21 mouse cellular contexts compared by ENCODE assay signal in genomic region chr6:12572202-12572601, GRCm38 (mm10).
"Had no signal": no experiment of that assay in that cellular context is flagged by ENCODE, and none has a peak within 500 bp of the region (broad histone marks: within the 10 kb centered on the region; RNA-seq: fewer than 3 reads in every experiment).

No protein-coding gene starts in this region.

- ATAC-seq: midbrain, embryonic 16.5 days had no signal

- H3K27ac ChIP-seq: midbrain, embryonic 10.5 days; midbrain, embryonic 12.5 days; neural tube, embryonic 13.5 days; neural tube, embryonic 15.5 days; stomach, embryonic 15.5 days; stomach, postnatal 0 days had no signal

- H3K4me3 ChIP-seq: midbrain, embryonic 10.5 days; midbrain, embryonic 12.5 days; myocyte; neural tube, embryonic 13.5 days; neural tube, embryonic 15.5 days; stomach, embryonic 15.5 days had no signal

- H3K4me2 ChIP-seq: lung, embryonic 14.5 days; midbrain, embryonic 12.5 days; neural tube, embryonic 13.5 days; neural tube, embryonic 15.5 days; stomach, embryonic 15.5 days had no signal

- H3K27me3 ChIP-seq: midbrain, embryonic 12.5 days; neural tube, embryonic 13.5 days; neural tube, embryonic 15.5 days; stomach, embryonic 15.5 days had no signal

- H3K36me3 ChIP-seq: midbrain, embryonic 10.5 days; midbrain, embryonic 12.5 days; neural tube, embryonic 13.5 days; neural tube, embryonic 15.5 days; stomach, embryonic 15.5 days had no signal

- DNase-seq: lung, adult 18-20 months; lung, embryonic 14.5 days; lung, postnatal 10 days; lung, postnatal 4 days; midbrain, embryonic 14.5 days; retina, postnatal 1 day; right cerebral cortex, adult 18-20 months; right cerebral cortex, postnatal 25 days; right cerebral cortex, postnatal 4 days; spleen, adult 18-20 months; thymus, adult 2 months; thymus, postnatal 25 days; thymus, postnatal 4 days had no signal

- H3K4me1 ChIP-seq: stomach, embryonic 15.5 days had no signal

- H3K9ac ChIP-seq: lung, embryonic 14.5 days; midbrain, embryonic 12.5 days; neural tube, embryonic 13.5 days; neural tube, embryonic 15.5 days; stomach, embryonic 15.5 days had no signal

- H3K9me3 ChIP-seq: midbrain, embryonic 10.5 days; midbrain, embryonic 12.5 days; neural tube, embryonic 13.5 days; neural tube, embryonic 15.5 days; stomach, embryonic 15.5 days had no signal
